Mouse (Mus musculus): ENCODE measurements around the gene Olfr9. TPM values are rescaled to one million over a fixed set of nuclear protein-coding genes. Genes with fewer than 3 reads are reported as not detected.
A peak's percentile ranks its signal among the peaks of the same experiment; 100 is the strongest.
"Not testable (repeated sequence)": the region's sequence is repeated elsewhere in the genome, so short reads cannot be mapped to it uniquely, and the experiment has no call there.

The Olfr9 gene
- not detected for total RNA-seq (2021)
- long read RNA-seq, experiment 1, result 0 reads
- long read RNA-seq, experiment 2, result 0 reads

DNA sequence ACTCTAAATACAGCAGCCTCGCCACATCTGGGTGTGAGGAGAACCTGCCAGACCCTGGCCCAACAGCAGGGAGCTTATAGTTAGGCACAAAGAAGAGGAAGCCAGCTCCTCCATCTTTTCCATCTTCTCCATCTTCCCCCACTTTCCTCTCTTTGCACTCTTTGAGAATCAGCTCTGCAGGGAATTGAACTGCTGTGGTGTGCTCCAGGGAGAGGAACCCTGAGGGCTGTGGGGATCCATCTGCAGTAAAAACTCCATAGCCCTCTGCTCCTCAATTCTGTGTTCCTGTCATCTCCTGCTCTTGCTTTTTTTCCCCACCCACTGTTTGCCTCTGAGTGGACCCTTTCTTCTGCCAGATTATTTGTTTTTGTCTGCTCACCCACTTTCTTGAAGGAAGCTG, at the start of gene Olfr9:
TSS of gene Olfr9 (plus strand) at position 301 of the 400 bp plus-strand sequence.
- DNase-seq; intact Hi-C loops (cut with DNase I): not testable (repeated sequence)

DNA sequence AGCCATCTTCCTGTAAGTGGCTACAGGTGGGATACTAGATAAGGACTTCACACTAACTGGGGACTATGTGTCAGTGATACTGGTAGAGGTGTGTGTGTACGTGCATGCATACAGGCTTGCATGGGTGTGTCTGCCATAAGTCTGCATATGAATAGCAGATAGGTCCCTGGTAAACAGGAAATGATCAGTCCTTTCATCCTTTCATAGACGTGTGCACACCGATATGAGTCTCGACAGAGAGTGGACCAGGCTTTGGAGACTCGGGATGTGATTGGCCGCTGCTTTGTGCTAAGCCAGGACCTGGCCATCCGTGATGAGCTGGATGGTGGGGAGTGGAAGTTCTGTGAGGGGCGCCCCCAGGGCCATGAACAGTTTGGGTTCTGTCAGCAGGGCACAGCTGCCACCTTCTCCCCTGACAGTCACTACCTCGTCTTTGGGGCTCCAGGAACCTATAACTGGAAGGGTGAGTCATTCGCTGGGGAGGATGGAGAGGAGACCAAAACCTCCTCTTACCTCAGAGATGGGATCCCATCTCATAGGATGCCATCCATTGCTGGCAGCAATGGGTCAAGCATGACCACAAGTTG, 48.7 kb upstream of the Olfr9 start:
- DNase-seq, result no peak
- intact Hi-C loops (cut with DNase I), result no loop called here

DNA sequence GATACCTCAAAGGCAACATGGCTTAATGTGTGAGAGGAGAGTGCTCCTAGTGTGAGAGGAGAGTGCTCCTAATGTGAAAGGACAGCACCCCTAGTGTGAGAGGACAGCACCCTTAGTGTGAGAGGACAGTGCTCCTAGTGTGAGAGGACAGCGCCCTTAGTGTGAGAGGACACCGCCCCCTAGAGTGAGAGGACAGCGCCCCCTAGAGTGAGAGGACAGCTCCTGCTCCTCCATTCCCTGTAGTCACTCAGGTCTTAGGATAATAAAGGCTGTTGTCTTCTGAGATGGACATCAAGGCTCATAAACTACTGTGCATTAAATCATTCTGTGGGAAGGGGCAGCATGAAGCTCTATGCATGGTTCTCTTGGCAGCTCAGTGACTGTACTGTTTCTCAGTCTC, 43.6 kb upstream of the Olfr9 start:
- peak; percentile 55 to 77 for DNase-seq
- intact Hi-C loops (cut with DNase I), result no loop called here

DNA sequence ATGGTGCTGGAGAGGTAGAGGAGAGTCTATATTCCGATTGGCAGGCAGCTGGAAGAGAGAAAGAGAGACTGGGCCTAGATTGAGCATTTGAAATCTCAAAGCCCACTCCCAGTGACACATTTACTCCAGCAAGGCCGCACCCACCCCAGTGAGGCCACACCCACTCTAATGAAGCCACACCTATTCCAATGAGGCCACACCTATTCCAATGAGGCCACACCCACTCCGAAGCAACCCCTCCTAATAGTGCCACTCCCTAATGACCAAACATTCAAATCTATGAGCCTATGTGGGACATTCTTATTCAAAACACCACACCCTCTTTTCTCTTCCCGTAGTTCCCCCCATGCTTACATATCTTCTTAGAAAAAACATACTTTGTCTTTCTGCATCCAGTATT, 41.7 kb upstream of the Olfr9 start:
- no peak for DNase-seq
- intact Hi-C loops (cut with DNase I), result no loop called here

DNA sequence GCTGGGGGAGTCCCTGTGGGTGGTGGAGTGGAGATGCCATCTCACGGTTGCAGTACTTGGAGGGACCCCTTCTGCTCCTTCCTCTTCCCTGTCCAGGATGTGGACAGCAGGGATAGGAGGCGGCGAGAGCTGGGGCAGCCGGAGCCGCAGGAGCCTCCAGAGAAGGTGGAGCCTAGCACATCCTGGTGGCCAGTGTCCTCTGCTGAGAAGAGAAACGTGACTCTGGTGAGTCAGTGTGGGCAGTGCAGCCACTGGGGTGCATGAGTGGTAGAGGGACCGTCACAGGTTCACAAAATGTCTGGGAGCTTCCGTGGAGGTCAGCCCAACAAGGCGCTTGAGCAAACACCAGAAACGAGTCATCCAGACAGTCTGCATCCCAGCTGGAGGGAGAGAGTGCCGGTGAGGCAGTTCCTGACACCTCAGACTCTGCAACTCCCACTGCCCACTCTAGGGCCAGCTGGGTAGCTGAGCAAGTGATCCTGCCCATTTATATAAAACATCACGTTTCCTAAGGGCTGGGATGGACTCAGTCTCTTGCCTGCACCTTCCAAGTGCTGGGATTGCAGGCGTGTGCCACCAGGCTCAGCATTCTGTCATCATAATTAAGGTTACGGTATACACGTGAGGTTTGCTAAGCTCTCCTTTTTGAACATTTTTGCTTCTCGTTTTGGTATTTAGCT, 38.9 kb upstream of the Olfr9 start:
- no peak for DNase-seq
- intact Hi-C loops (cut with DNase I), result no loop called here

DNA sequence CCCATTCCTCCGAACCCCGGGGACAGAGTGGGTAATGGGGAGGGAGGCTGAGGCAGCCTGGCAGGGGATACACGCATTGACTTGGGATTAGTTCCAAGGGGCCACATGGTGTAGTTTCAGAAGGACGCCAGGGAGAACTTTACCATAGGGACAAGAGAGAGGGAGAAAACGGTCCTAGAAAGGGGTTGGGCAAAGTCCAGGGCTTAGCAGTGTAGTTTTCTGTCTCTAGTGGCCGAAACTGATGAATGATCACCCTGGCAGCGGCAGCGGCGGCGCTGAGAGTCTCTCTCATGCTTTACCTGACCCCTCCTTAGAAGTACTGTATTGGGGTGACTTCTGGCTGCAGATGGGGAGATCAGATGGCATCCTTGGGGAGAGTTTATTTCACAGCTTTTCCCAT, 30.9 kb upstream of the Olfr9 start:
- intact Hi-C loops (cut with DNase I), result no loop called here
- no peak for DNase-seq

DNA sequence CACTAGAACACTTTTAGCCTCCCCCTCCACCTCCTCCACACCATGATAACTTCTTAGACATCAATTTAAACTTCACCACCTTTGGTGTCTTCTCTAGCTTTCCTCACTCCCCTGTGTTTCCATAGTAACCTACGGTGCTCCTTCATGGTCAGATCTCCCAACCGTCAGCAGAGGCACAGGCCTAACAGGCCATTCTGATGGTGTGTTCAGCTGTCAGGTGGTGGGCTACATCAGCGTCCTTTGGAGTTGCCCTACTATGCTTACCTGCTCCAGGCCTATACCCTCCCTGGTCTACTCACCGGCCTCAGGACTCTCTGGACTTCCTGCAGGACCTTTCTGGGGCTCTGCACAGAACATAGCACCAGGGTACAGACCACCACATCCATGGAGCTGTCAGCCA, 29.1 kb upstream of the Olfr9 start:
- intact Hi-C loops (cut with DNase I), result no loop called here
- DNase-seq, result no peak

DNA sequence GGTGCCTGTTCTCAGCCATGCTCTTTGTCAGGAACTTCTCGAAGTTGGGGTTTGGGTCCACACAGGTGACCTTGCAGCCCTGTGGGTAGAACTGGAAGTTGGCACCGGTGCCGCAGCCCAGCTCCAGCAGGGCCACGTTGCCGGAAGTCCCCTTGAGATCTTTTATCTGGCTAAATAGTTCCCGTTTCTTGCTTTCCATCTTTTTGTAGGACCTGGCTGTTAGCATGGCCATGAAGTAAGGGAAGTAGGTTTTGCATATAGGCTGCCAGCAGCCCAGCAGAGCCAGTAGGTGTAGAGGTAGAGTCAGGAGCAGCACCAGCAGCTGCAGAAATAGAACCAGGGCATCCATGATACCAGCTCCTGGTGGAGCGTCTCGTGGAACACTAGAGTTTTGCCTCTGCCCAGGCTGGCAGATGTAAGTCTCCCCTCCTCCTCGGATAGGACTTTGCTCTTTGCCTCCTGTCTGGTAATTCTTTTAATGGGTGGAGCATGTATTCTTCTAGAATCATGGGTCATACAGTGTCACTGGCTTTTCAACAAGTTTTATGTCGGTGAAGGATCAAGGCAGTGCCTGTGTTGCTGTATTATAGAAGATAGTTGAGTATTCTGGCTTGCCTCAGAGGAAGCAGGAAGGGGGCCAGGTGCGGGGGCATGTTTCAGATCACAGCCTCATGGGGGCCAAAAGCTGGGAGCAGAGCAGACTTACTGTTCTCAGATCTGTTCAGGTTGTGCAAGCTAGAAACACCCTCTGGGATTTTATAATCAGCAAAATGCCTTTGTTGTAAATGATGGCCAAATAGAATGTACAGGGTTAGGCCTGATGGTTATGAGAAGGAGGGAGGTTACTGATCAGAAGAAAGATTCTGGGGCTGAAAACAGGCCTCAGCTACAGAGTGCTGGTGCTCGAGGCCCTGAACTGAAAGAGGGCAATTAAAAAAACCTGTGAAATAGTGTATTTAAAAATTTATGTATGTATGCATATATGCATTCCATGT, 28.3 kb upstream of the Olfr9 start, which contains the start of gene Mettl7b:
TSS of gene Mettl7b (minus strand) at position 399 of the 995 bp plus-strand sequence.
- no peak for DNase-seq
- intact Hi-C loops (cut with DNase I), result no loop called here

DNA sequence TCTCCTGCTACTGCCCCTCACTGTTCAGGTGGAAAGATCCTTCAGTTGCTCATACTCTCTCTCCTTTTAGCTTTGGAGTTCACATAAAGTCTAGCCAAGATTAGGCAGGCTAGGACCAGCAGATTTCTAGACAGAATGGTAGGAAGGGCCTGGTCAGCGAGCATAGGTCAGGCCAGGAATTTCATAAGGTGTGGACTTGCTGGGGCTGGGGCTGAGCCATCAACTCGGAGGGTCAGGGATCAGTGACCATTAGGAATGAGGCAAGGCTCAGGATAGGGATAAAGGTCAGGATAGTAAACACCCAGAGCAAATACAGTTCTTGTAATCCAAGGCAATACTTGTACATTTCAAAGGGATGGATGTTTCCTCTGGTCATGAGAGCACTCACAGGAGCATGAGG, 24.3 kb upstream of the Olfr9 start:
- DNase-seq, result no peak
- intact Hi-C loops (cut with DNase I), result no loop called here

DNA sequence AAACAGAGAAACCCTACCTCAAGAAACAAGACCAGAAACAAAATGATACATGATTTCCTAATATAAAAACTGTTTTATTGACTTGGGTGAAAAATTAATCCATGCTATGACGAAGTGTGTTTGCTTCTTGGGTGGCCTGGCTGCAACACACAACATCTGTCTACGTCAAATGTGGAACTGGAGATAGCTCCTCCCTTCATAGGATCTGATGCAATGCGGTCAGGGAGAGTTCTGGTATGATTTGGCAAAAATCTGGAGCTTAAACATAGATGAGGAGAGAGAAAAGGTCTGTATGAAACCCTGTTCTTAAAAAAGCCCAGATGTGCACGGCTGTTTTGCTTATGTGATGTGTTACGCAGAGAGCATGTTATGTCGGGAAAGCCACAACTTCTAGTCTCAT, 23.4 kb upstream of the Olfr9 start:
- no peak for DNase-seq
- intact Hi-C loops (cut with DNase I), result no loop called here

DNA sequence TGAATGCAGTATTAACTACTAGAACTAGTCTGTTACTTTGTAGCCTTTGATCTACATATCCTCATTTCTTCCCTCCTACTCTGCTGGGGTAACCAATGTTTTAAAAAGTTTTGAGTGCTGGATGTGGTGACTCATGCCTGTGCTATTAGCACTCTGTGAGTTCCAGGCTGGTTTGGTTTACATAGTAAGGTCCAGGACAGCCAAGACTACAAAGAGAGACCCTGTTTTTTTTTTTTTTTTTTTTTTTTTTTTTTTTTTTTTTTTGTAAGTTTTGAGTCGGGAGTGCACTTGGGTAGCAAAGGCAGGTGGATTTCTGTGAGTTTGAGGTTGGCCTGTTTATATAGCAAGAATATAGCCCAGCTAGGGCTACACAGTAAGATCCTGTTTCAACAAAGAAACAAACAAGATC, 20.9 kb upstream of the Olfr9 start:
- DNase-seq, result no peak
- intact Hi-C loops (cut with DNase I), result no loop called here

DNA sequence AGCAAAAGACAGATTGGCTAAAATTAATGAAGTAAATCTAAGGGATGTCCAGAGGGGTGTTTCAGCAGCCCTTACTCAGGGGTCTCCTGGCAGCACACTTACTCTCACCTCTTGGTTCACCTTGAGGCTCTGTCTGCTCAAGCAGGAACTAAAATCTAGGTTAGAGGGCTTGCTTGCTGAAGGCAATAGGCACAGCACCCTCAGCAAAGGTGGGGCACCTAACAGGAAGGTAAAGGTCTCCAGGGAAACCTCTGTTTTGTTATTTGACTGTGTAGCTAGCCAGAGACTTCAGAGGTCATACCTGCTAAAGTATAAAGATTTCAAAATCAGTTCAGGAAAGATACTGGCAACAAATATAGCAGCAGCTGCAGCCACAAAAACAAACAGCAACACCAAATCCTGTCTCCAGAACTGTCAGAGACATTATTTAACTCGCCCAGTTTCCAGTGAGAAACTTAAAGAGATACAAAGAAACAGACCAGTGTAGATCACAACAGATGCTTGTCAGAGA, 18.4 kb upstream of the Olfr9 start:
- intact Hi-C loops (cut with DNase I), result loop anchor here (10.0 kb wide), 1 partner anchor 236 kb away; no protein-coding TSS in a partner anchor
- no peak for DNase-seq

DNA sequence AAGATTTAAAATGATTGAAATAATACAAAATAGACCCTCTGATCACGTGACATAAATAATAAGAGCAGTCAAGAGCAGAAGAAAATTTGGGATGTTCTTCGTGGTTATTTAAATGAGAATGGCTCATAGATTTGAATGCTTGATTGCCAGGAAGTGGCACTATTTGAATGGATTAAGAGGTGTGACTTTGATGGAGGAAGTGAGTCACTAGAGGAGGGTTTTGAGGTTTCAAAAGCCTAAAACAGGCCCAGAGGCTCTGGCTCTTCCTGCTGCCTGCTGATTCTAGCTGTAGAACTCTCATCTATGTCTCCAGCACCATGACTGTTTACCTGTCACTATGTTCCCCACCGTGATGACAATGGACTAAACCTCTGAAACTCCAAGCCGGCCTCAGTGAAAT, 16.4 kb upstream of the Olfr9 start:
- DNase-seq, result no peak
- intact Hi-C loops (cut with DNase I), result loop anchor here (10.0 kb wide), 1 partner anchor 238 kb away; no protein-coding TSS in a partner anchor

DNA sequence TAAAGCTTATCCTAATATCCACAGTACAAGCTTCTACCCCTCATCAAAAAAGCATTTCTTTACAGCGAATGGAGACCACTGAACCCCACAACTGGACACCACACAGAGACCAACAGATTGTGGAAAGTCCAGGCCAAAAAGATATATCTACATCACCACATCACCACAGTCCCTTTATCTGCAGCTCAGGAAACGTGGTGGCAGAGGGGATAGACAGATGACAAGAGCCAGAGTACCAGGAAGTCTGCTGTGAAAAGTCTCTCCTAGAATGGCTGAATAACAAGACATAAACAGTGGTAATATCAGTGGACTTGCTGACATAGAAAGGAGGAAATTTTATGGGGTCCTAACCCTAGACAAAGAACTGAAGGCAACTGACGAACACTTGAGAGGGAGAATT, 12.8 kb upstream of the Olfr9 start:
- no peak for DNase-seq
- intact Hi-C loops (cut with DNase I), result loop anchor here (5.0 to 10.0 kb wide), 3 partner anchors 59 to 242 kb away; no protein-coding TSS in a partner anchor

DNA sequence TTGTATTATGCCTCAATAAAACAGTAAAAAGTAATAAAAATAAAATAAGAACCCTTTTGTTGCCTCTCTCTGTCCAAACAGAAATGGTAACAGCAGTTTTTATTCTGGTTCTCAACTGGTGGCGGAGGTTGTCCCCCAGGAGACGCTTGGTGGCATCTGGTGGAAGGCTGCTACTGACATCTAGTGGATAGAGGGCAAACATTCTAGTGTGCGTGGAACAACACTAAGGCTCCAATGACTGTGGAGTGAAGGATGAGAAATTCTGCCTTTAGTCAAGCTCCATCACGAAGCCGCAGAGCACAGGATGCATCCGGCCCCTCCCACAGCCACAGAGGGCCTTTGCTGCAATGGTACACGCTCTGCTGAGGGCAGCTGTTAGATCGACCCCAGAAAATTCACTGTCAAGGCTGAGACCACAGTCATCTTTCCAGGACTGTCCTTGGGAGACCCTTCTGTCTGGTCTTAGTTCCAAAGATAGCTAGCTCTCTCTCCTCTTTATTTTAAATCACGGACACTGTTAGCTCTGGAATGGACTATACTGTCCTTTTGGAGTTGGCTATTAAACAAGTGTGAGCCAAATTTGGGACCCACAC, 11.6 kb upstream of the Olfr9 start:
- intact Hi-C loops (cut with DNase I), result loop anchor here (5.0 to 10.0 kb wide), 3 partner anchors 60 to 243 kb away; no protein-coding TSS in a partner anchor
- peak; percentile 40 to 59 for DNase-seq

DNA sequence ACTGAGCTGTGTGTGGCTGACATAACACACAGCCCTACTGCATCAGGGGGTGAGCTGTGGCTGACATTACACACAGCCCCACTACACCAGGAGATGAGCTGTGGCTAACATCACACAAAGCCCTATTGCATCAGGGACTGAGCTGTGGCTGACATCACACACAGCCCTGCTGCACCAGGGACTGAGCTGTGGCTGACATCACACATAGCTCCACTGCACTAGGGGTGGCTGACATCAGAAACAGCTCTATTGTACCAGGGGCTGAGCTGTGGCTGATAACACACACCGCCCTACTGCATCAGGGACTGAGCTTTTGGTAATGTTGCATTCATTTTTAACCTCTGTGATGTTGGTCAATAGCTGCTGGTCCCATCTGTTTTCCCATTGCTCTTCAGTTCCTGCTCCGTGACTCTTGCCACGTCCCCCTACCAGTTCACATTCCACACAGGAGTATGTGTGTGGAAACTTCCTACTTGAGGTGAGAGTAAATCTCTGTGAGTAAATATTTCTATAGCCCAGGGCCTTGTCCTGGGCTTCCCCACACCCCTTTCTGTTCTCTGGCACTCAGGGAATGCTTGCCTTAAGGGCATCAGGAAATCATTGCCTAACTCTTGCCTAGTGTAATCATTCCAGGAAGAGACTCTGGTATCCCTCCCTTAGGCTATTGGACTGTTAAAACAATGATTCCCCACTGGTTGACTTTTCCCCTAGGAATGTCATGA, 8.4 kb upstream of the Olfr9 start:
- no peak for DNase-seq
- intact Hi-C loops (cut with DNase I), result no loop called here

DNA sequence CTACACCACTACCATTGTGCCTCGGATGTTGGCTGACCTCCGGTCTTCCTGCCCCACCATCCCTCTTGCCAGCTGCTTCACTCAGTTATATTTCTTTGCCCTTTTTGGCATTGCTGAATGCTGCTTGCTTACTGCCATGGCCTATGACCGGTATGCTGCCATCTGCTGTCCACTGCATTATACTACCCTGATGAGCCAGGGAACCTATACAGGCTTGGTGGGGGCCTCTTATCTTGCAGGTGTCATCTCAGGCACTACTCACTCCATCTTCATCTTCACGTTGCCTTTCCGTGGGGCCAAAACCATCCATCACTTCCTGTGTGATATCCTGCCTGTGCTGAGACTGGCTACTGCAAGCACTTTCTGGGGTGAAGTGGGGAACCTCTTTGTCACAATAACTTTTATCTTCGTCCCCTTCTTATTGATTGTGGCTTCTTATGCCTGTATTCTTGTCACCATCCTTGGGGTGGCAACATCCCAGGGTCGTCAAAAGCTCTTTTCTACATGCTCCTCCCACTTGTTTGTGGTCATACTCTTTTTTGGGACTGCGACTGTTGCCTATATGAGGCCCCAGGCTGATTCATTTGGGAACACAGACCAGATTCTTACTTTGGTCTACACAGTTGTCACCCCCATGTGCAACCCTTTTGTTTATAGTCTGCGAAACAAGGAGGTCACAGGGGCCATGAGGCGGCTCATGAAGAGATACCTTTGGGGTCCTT, 1.1 kb downstream of the Olfr9 start:
- intact Hi-C loops (cut with DNase I); DNase-seq: not testable (repeated sequence)

DNA sequence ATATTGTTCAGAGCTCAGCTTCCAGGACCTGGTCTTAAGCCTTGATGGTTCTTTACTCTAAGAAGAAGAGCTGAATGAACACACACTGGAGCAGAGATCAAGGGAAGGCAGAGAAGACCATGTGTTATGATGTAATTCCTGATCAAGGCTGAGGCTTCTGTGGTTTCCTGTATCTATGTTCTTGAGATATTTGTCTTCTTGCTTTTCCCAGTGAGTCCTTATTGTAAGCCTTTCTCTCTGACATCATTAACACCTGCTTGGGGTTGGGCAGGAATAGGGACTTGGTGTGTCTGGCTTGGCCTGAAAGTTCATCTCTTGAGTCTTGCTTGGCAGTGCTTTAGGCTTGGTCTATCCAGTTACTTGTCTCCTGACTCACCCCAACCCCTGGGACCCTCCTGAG, 1.8 kb downstream of the Olfr9 start:
- intact Hi-C loops (cut with DNase I), result no loop called here
- DNase-seq, result no peak

DNA sequence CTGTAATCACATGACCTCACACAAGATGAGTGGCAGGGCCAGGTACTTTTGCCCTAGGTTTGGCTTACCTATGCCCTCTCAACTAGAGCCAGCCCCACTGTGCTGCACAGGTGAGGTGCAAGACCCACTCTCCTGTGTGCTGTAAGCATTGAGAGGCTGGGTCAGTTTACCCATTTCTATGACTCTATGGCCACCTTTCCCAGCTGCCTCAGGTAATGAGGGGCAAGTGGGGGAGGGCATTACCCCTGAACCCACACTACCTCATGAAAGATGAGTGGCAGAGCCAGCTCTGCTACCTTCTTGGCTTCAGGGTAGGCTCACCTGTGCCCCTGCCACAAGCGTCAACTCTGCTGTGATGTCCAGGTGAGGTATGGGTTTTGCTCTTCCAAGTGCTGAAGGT, 6.6 kb downstream of the Olfr9 start:
- intact Hi-C loops (cut with DNase I), result no loop called here
- DNase-seq, result no peak

All from heart, postnatal 14 days (tissue).